Mouse (Mus musculus): ENCODE measurements around the gene Rasgrp1. TPM values are rescaled to one million over a fixed set of nuclear protein-coding genes. Genes with fewer than 3 reads are reported as not detected.
A peak's percentile ranks its signal among the peaks of the same experiment; 100 is the strongest.

Rasgrp1 gene
- polyA plus RNA-seq (2015; fragmentation: Nextera tagmentation; extraction: Ambion mirVana): 1.1 and 2.0 TPM in 2 replicates

GRCm38 (mm10) chr2:117342547-117343239, at the start of gene Rasgrp1:
Gene Rasgrp1 (minus strand): TSS chr2:117343001.
- peaks cover 35% of the 10 kb centered on the region for H3K27me3 ChIP-seq
- H3K4me1 ChIP-seq (replicated peaks): peaks cover 15% of the 10 kb centered on the region
- peak within 1 kb of the TSS; percentile 91 for H3K4me2 ChIP-seq (replicated peaks)
- H3K27ac ChIP-seq: no peak within 1 kb of the TSS
- H3K36me3 ChIP-seq: no peaks in the 10 kb centered on the region
- H3K4me3 ChIP-seq (replicated peaks): peak within 1 kb of the TSS; percentile 58
- 2% methylated on average over 56 of the region's 56 CpGs for WGBS
- H3K9ac ChIP-seq (replicated peaks): peak within 1 kb of the TSS; percentile 59
- peak; percentile 84 for ATAC-seq
- H3K9me3 ChIP-seq: no peaks in the 10 kb centered on the region

DNA sequence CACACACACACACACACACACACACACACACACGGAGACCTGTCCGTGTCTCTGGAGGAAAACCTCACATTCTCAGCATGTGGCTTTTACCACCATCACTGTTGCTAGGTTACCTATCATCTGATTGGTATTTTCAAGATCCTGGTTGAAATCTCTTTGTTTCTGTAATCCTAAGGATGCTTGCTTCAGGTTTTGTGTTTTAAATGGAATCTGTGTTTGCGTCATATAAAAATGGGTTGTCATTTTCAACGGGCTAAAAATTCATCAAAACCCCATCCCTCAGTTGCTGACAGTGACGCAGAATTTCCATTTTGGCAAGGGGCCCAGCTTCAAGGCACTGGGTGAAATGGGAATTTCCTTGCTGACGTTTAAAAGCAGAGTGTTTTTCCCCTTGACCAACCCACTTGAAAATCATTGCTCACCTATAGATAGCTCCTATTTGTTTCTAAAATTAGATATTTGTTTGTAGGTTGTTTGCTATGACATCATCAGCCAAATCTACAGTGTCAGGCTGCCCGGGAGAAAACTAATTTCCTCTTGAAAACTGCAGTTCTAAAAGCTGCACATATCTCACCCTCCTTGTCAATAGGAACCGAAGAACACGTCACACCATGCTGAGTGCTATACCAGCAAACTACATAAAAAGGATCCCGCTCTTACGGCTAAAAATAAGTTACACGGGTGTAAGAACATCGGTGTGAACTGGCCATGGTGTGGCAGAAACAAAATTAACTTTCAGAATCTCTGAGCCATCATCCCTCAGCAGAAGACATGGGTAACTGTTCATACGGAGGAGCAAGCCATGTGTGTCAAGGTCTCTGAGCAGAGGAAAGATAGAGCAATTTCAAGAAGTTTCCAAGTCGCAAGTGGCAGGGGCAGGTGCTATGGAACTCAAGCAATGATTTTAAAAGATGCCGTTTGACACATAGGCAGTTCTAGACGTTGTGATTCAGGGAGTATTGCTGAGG, 47.4 kb upstream of the Rasgrp1 start:
- WGBS: 70% methylated on average over 17 of the region's 17 CpGs
- Histone ChIP-seq H3K9me3 (no peaks in the 10 kb centered on the region), H3K4me1 (replicated peaks) (peaks cover 7% of the 10 kb centered on the region), H3K9ac (replicated peaks) (no peak overlapping the region), H3K27me3 (no peaks in the 10 kb centered on the region), H3K27ac (no peak overlapping the region), H3K4me2 (replicated peaks) (no peak overlapping the region), H3K4me3 (replicated peaks) (no peak overlapping the region), H3K36me3 (no peaks in the 10 kb centered on the region)
- no peak for ATAC-seq

DNA sequence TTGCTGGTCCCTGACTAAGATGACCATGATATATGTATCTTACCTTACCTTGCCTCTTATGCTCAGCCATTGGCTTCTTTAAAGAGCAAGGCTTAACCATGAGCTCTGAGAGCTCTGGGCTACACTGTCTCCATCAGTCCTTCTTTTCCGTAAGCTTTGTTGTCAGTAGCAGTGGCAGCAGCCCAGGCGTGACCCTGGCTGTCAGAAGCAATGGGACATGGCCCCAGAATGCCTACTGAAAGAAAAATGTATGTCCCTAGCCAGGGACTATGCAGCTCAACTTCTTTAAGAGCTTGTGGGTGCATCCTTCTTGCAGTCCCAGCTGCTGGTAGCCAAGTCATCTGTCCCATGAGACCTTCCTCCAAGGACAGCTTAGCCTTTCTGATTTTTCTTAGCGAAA, 46.7 kb upstream of the Rasgrp1 start:
- Histone ChIP-seq H3K4me3 (replicated peaks) (no peak overlapping the region), H3K9me3 (no peaks in the 10 kb centered on the region), H3K4me2 (replicated peaks) (no peak overlapping the region), H3K9ac (replicated peaks) (no peak overlapping the region), H3K36me3 (no peaks in the 10 kb centered on the region), H3K27me3 (no peaks in the 10 kb centered on the region), H3K27ac (no peak overlapping the region), H3K4me1 (replicated peaks) (peaks cover 7% of the 10 kb centered on the region)
- ATAC-seq: no peak; the same call in 1 of the 2 replicates
- WGBS: 53% methylated on average over 3 of the region's 3 CpGs

DNA sequence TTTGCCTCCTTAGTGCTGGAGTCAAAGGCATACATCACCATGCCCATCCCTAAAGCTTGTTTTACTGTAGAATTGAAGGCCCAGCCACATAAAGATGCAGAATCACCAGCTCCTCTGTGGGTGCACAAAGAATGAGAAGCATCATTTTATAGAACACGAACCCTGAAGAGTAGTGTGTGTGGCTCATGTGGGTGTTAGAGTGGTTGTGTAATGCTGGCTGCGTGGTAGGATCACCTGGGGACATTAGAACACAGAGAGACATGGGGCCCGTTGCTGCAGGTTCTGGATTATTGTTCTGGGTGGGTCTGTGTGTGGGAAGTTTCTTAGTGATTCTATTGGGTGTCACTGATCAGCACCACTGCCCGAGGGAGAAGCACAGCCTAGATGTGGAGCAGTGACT, 45.3 kb upstream of the Rasgrp1 start:
- Histone ChIP-seq H3K9me3 (no peaks in the 10 kb centered on the region), H3K27ac (no peak overlapping the region), H3K4me2 (replicated peaks) (no peak overlapping the region), H3K9ac (replicated peaks) (no peak overlapping the region), H3K27me3 (no peaks in the 10 kb centered on the region), H3K4me3 (replicated peaks) (no peak overlapping the region), H3K4me1 (replicated peaks) (peaks cover 7% of the 10 kb centered on the region), H3K36me3 (no peaks in the 10 kb centered on the region)
- no peak for ATAC-seq
- 95% methylated on average over 4 of the region's 4 CpGs for WGBS

DNA sequence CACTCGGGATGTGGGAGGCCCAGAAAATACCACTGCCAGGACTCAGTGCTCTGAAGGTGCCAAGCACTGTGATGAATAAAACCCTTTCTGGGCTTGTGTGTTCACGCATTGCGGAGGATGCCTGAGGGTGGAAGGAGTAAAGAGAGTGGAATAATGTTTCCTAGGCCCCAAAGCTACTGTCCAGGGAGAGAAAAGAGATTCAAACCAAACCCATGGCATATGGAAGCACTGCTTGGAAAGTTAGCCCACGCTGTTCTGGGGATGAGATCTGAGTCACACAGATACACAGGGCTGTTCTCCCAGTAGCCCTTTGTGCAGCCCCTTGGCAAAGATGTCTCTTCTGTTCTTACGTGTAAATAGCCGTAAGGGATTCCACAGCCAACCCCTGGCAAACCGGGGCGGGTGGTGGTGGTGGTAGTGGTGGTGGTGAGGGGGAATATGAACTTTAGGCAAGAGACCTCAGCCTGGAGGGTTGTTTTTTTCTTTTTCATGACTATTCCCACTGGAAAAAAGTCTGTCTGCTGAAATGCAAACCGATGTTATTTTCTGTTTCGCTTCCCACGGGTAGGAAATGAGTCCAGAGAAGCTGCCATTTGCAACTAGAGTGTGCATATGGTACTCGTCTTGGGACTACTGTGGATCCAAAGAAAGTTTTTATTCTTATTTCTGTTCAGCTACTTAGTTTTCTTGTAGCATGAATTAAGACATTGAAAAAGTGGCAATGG, 44.3 kb upstream of the Rasgrp1 start:
- H3K27me3 ChIP-seq: no peaks in the 10 kb centered on the region
- no peak overlapping the region for H3K27ac ChIP-seq
- H3K9me3 ChIP-seq: no peaks in the 10 kb centered on the region
- 87% methylated on average over 12 of the region's 12 CpGs for WGBS
- no peak for ATAC-seq
- no peaks in the 10 kb centered on the region for H3K36me3 ChIP-seq
- H3K4me2 ChIP-seq (replicated peaks): no peak overlapping the region
- no peak overlapping the region for H3K9ac ChIP-seq (replicated peaks)
- H3K4me3 ChIP-seq (replicated peaks): no peak overlapping the region
- peaks cover 7% of the 10 kb centered on the region for H3K4me1 ChIP-seq (replicated peaks)

- Histone ChIP-seq H3K36me3 (no peaks in the 10 kb centered on the region), H3K9me3 (no peaks in the 10 kb centered on the region), H3K4me3 (replicated peaks) (no peak overlapping the region), H3K9ac (replicated peaks) (no peak overlapping the region), H3K4me2 (replicated peaks) (no peak overlapping the region), H3K27me3 (no peaks in the 10 kb centered on the region), H3K27ac (no peak overlapping the region), H3K4me1 (replicated peaks) (peaks cover 7% of the 10 kb centered on the region)
- no peak for ATAC-seq
- 82% methylated on average over 7 of the region's 7 CpGs for WGBS
Measured at GRCm38 (mm10) chr2:117386036-117386590, 43.3 kb upstream of the Rasgrp1 start.

DNA sequence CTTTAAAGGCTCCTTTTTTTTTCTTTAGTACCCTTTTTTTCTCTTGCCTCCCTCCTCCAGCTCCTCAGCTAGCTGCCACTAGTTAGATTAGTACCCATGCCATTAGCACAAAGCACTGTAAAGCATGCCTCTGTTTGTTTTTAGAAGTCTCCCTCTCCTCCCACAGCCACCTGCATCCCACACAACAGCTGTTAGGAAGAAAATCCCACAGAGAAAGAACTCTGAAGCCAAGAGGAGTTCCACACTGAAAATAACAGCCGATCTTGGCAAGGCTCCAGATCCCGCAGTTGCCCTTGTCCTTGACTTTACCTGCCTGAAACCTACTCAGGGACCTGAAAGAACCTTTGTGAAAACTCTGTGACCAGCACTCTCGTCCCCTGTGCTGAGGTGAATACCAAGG, 38.5 kb upstream of the Rasgrp1 start:
- Histone ChIP-seq H3K4me1 (replicated peaks) (no peaks in the 10 kb centered on the region), H3K9me3 (no peaks in the 10 kb centered on the region), H3K36me3 (no peaks in the 10 kb centered on the region), H3K27ac (no peak overlapping the region), H3K4me3 (replicated peaks) (no peak overlapping the region), H3K4me2 (replicated peaks) (no peak overlapping the region), H3K27me3 (no peaks in the 10 kb centered on the region), H3K9ac (replicated peaks) (no peak overlapping the region)
- WGBS: 79% methylated on average over 3 of the region's 3 CpGs
- no peak for ATAC-seq

DNA sequence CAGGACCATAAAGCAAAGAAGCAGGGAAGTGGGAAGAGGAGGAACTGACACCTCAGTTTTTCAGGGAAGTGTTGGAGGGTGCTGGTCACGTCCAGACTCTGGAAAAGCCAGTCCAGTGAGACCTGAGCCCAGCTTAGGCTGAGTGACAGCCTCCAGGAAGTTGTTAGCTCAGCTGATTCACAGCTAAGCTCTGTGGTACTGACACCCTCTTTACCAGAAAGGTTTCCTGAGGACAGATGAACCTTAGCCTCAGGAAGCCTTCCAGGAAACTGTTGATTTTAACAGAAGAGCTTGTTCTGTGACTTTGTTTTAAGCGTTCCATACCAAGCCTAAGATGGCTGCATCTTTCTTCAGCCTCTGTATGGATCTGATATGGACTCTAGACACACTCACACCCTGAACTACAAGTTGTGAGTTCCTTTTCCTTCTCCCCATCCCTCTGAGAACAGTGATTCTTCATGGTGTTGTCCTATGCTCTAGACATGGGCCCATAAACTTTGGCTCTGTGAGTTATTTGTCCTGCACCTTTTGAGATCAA, 31.6 kb upstream of the Rasgrp1 start:
- Histone ChIP-seq H3K36me3 (no peaks in the 10 kb centered on the region), H3K27me3 (no peaks in the 10 kb centered on the region), H3K9me3 (no peaks in the 10 kb centered on the region), H3K27ac (no peak overlapping the region), H3K4me3 (replicated peaks) (no peak overlapping the region), H3K4me1 (replicated peaks) (no peaks in the 10 kb centered on the region), H3K9ac (replicated peaks) (no peak overlapping the region), H3K4me2 (replicated peaks) (no peak overlapping the region)
- ATAC-seq: no peak
- 76% methylated on average over 2 of the region's 2 CpGs for WGBS

GRCm38 (mm10) chr2:117371706-117372105, 28.9 kb upstream of the Rasgrp1 start:
- Histone ChIP-seq H3K4me3 (replicated peaks) (no peak overlapping the region), H3K4me2 (replicated peaks) (no peak overlapping the region)
- 100% methylated on average over 1 of the region's 1 CpGs for WGBS

DNA sequence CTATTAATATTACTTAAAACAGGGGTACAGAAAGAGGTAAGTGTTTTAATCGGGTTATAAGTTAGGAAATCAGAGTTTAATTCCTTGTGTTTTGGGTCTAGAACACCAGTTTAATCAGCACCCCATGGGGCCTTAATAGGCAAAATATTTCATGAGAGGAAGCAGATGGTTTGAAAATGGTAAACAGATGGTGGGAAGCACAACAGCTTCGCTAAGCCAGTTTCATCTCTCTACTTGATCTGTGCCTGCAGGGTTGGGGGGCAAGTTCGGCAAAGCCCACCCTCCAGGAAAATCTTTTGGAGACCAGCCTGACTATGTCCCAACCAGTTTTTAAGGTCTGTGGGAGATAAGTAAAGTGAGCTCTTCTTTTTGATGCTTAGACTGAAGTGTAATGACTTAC, 23.7 kb upstream of the Rasgrp1 start:
- WGBS: 71% methylated on average over 3 of the region's 3 CpGs
- no peak overlapping the region for H3K27ac ChIP-seq
- no peaks in the 10 kb centered on the region for H3K9me3 ChIP-seq
- no peaks in the 10 kb centered on the region for H3K27me3 ChIP-seq
- H3K4me2 ChIP-seq (replicated peaks): no peak overlapping the region
- no peaks in the 10 kb centered on the region for H3K4me1 ChIP-seq (replicated peaks)
- ATAC-seq: no peak
- no peak overlapping the region for H3K9ac ChIP-seq (replicated peaks)
- no peaks in the 10 kb centered on the region for H3K36me3 ChIP-seq
- H3K4me3 ChIP-seq (replicated peaks): no peak overlapping the region

More at GRCm38 (mm10) chr2:117371706-117372105, 28.9 kb upstream of the Rasgrp1 start:
- no peaks in the 10 kb centered on the region for H3K36me3 ChIP-seq
- H3K9ac ChIP-seq (replicated peaks): no peak overlapping the region
- H3K27ac ChIP-seq: no peak overlapping the region
- no peaks in the 10 kb centered on the region for H3K9me3 ChIP-seq
- no peaks in the 10 kb centered on the region for H3K27me3 ChIP-seq
- H3K4me1 ChIP-seq (replicated peaks): no peaks in the 10 kb centered on the region
- no peak for ATAC-seq

GRCm38 (mm10) chr2:117364056-117364455, 21.3 kb upstream of the Rasgrp1 start:
- Histone ChIP-seq H3K27me3 (no peaks in the 10 kb centered on the region), H3K9me3 (no peaks in the 10 kb centered on the region), H3K4me1 (replicated peaks) (no peaks in the 10 kb centered on the region), H3K4me3 (replicated peaks) (no peak overlapping the region), H3K27ac (no peak overlapping the region), H3K9ac (replicated peaks) (no peak overlapping the region), H3K4me2 (replicated peaks) (no peak overlapping the region), H3K36me3 (no peaks in the 10 kb centered on the region)
- no peak for ATAC-seq
- WGBS: 96% methylated on average over 2 of the region's 2 CpGs
